Mouse (Mus musculus) midbrain, postnatal 0 days (tissue): ENCODE results near the gene Zfand2a. TPM values are rescaled to one million over a fixed set of nuclear protein-coding genes. Genes with fewer than 3 reads are reported as not detected.

Experiments used
- ATAC-seq: fragments of 200-750 bp; cut with Nextera tagmentation; 2 replicates; pipeline ENCODE4 v1.8.0; 2017; ENCODE audit warnings: moderate number of reproducible peaks, mild to moderate bottlenecking, moderate TSS enrichment, moderate library complexity; ENCODE audit not compliant: low FRiP score
- DNase-seq: peaks from one replicate; pipeline ENCODE4 v3.0.0-alpha.2; 2015; ENCODE audit warnings: low spot score
- H3K27ac ChIP-seq: fragments of 300-500 bp; sonication (generic); 2 replicates; pipeline ENCODE4 v1.5.1; 2014; ENCODE audit warnings: low read depth, mild to moderate bottlenecking, low read length, mixed read lengths
- H3K27me3 ChIP-seq: fragments of 300-500 bp; sonication (generic); 2 replicates; pipeline ENCODE4 v1.6.1; 2014; ENCODE audit warnings: low read length, control low read depth, mixed read lengths; ENCODE audit not compliant: insufficient read depth
- H3K36me3 ChIP-seq: fragments of 300-500 bp; sonication (generic); 2 replicates; pipeline ENCODE4 v1.6.1; 2014; ENCODE audit warnings: low read length, control low read depth, mixed read lengths; ENCODE audit not compliant: insufficient read depth
- H3K4me1 ChIP-seq: fragments of 300-500 bp; sonication (generic); 2 replicates; pipeline ENCODE4 v1.6.1; 2014; ENCODE audit warnings: mild to moderate bottlenecking, control low read depth, antibody characterized with exemption, low read length, mixed read lengths; ENCODE audit not compliant: insufficient read depth
- H3K4me2 ChIP-seq: fragments of 300-500 bp; sonication (generic); 2 replicates; pipeline ENCODE4 v1.6.1; 2014; ENCODE audit warnings: low read depth, mild to moderate bottlenecking, low read length, mixed read lengths; ENCODE audit not compliant: poor library complexity, severe bottlenecking
- H3K4me3 ChIP-seq: fragments of 300-500 bp; sonication (generic); 2 replicates; pipeline ENCODE4 v1.5.1; 2014; ENCODE audit warnings: low read depth, mild to moderate bottlenecking, low read length, moderate library complexity
- H3K9ac ChIP-seq: fragments of 300-500 bp; sonication (generic); replicated peaks from 2 replicates; pipeline ENCODE4 v1.6.1; 2014; ENCODE audit warnings: mild to moderate bottlenecking, low read length, moderate library complexity, mixed read lengths; ENCODE audit not compliant: poor library complexity, severe bottlenecking
- H3K9me3 ChIP-seq: fragments of 300-500 bp; sonication (generic); 2 replicates; pipeline ENCODE4 v1.6.1; 2016; ENCODE audit warnings: low read length, control low read depth
- CTCF ChIP-seq: IDR thresholded peaks from 2 replicates; pipeline ENCODE4 v1.5.1; 2016; ENCODE audit warnings: antibody characterized with exemption, mild to moderate bottlenecking
- WGBS: fragments of 180-500 bp; shearing (Covaris S2); extraction: QIAGEN DNeasy Blood & Tissue Kit; methylation state at CpG from one replicate; pipeline ENCODE4 v1.1.7; 2014; 5-methylcytosine and 5-hydroxymethylcytosine counted together
- polyA plus RNA-seq: library from polyadenylated mRNA; unstranded; fragments of >200 nt; fragmentation: Nextera tagmentation; extraction: Ambion mirVana; gene quantifications from 2 replicates; pipeline ENCODE4 v1.2.1, GENCODE M21; 2015
- total RNA-seq: library from RNA; depleted of rRNA; stranded (reverse); fragments of >200 nt; gene quantifications from 2 replicates; pipeline ENCODE4 v1.2.3, GENCODE M21; 2014

Gene Zfand2a
- total and polyA plus RNA-seq, 2 experiments from 2014 or later = 35.0 to 60.6 TPM

GRCm38 (mm10) chr5:139495019-139495669 is 10.8 kb upstream of the Zfand2a start:
- no peak overlapping the region for H3K4me2 ChIP-seq
- H3K9me3 ChIP-seq = no peaks in the 10 kb centered on the region
- WGBS = 63% methylated on average over 22 of the region's 22 CpGs
- no peaks in the 10 kb centered on the region for H3K4me1 ChIP-seq
- TF ChIP-seq CTCF = no peak
- no peak overlapping the region for H3K4me3 ChIP-seq
- DNase-seq = no peak
- no peaks in the 10 kb centered on the region for H3K36me3 ChIP-seq
- ATAC-seq = no peak
- no peak overlapping the region for H3K27ac ChIP-seq
- no peak overlapping the region for H3K9ac ChIP-seq
- H3K27me3 ChIP-seq = no peaks in the 10 kb centered on the region

DNA sequence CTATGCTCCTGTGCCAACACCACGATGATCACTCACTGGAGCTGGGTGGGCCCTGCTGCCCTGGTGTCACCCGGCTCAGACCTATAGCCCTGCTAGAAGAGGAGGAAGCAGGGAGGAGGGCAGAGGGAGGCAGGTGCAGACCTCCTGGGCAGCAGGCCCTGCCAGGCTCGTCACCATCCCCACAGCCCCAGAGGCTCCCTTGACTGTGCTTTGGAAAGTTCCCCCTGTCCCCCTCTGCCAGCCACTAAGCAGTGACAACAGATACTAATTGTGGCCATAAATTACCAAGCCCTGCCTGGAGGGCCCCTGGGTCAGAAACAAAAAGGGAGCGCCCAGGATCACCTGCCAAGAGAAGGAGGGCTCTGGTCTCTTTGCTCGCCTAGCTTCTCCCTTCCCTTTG is 9.3 kb upstream of the Zfand2a start:
- DNase-seq (no peak), ATAC-seq (no peak)
- WGBS = 67% methylated on average over 5 of the region's 5 CpGs
- no peak for TF ChIP-seq CTCF
- Histone ChIP-seq H3K4me1 (no peaks in the 10 kb centered on the region), H3K36me3 (no peaks in the 10 kb centered on the region), H3K9me3 (no peaks in the 10 kb centered on the region), H3K27ac (no peak overlapping the region), H3K27me3 (no peaks in the 10 kb centered on the region; the same call in 1 of the 2 replicates), H3K9ac (no peak overlapping the region), H3K4me3 (no peak overlapping the region), H3K4me2 (no peak overlapping the region)

DNA sequence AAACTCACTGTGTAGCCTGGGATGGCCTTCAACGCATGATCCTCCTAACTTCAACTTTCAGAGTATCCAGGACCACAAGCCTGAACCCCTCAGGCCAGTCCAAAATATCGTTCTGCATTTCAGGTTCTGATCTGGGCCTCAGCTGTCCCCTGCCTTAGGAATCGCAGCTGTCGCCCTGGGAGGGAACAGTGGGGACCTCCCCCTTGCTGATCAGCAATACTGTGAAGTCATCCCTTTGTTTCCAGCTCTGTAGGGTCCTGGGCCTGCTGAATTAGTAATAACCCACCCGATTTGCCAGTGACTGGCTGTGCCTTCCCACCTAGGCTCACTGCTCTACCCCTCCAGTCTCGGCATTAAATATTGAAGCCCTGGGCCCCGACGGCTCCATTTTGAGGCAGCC is 7.0 kb upstream of the Zfand2a start:
- no peaks in the 10 kb centered on the region; the same call in 1 of the 2 replicates for H3K27me3 ChIP-seq
- DNase-seq (no peak), ATAC-seq (no peak)
- WGBS = 38% methylated on average over 8 of the region's 8 CpGs
- H3K27ac ChIP-seq = no peak overlapping the region
- H3K9me3 ChIP-seq = 0 out of 2 replicates have a peak, but pooled peaks cover 7% of the 10 kb centered on the region
- no peak overlapping the region for H3K4me2 ChIP-seq
- no peak for TF ChIP-seq CTCF
- H3K9ac ChIP-seq = no peak overlapping the region
- no peak overlapping the region for H3K4me3 ChIP-seq
- H3K36me3 ChIP-seq = no peaks in the 10 kb centered on the region
- no peaks in the 10 kb centered on the region for H3K4me1 ChIP-seq

- Histone ChIP-seq H3K4me3 (no peak overlapping the region), H3K27me3 (no peaks in the 10 kb centered on the region; the same call in 1 of the 2 replicates), H3K4me2 (no peak overlapping the region), H3K36me3 (no peaks in the 10 kb centered on the region), H3K9ac (no peak overlapping the region), H3K4me1 (no peaks in the 10 kb centered on the region), H3K9me3 (0 out of 2 replicates have a peak, but pooled peaks cover 11% of the 10 kb centered on the region), H3K27ac (no peak overlapping the region)
- TF ChIP-seq CTCF = no peak
- 71% methylated on average over 11 of the region's 11 CpGs for WGBS
- DNase-seq (peak; percentile 12), ATAC-seq (no peak)
These were observed 5.8 kb upstream of the Zfand2a start for GRCm38 (mm10) chr5:139490131-139490530.

GRCm38 (mm10) chr5:139483171-139483848 is 1.0 kb downstream of the Zfand2a start:
- TF ChIP-seq CTCF = no peak
- H3K9me3 ChIP-seq = 0 out of 2 replicates have a peak, but pooled peaks cover 11% of the 10 kb centered on the region
- no peak for DNase-seq
- H3K27ac ChIP-seq = no peak overlapping the region
- H3K4me1 ChIP-seq = peaks cover 10% of the 10 kb centered on the region; the same call in 1 of the 2 replicates
- peak overlapping the region; percentile 86 for H3K4me2 ChIP-seq
- peaks cover 27% of the 10 kb centered on the region for H3K36me3 ChIP-seq
- peak overlapping the region; percentile 94 for H3K4me3 ChIP-seq
- H3K9ac ChIP-seq = peak overlapping the region; percentile 84
- WGBS = 61% methylated on average over 14 of the region's 14 CpGs
- H3K27me3 ChIP-seq = no peaks in the 10 kb centered on the region
- ATAC-seq = no peak

GRCm38 (mm10) chr5:139480406-139480805 is 3.9 kb downstream of the Zfand2a start:
- TF ChIP-seq CTCF = no peak
- whole genome bisulfite sequencing = 94% methylated on average over 10 of the region's 10 CpGs
- no peak for ATAC-seq

More at GRCm38 (mm10) chr5:139480406-139480805, 3.9 kb downstream of the Zfand2a start:
- H3K4me1 ChIP-seq = peaks cover 10% of the 10 kb centered on the region; the same call in 1 of the 2 replicates
- no peak overlapping the region for H3K27ac ChIP-seq
- H3K9me3 ChIP-seq = no peaks in the 10 kb centered on the region
- H3K27me3 ChIP-seq = no peaks in the 10 kb centered on the region
- H3K36me3 ChIP-seq = peaks cover 51% of the 10 kb centered on the region
- H3K9ac ChIP-seq = no peak overlapping the region
- H3K4me2 ChIP-seq = no peak overlapping the region
- H3K4me3 ChIP-seq = no peak overlapping the region
- no peak for DNase-seq
